Mouse (Mus musculus): ENCODE results near the gene Ech1.

Ech1 gene

GRCm38 (mm10) chr7:28806869-28807268 lies 18.1 kb upstream of the Ech1 start:
- DNase-seq, result no peak

- peak; percentile 44 for DNase-seq
Observed at GRCm38 (mm10) chr7:28807641-28808220, 17.3 kb upstream of the Ech1 start.

GRCm38 (mm10) chr7:28808221-28808941 lies 16.6 kb upstream of the Ech1 start, which contains the start of gene Hnrnpl:
TSS of gene Hnrnpl (plus strand) at chr7:28808541.
- peak; percentile 67 for DNase-seq

- peak; percentile 98 for DNase-seq
Observed at GRCm38 (mm10) chr7:28808957-28809393, 16.0 kb upstream of the Ech1 start.

- DNase-seq, result peak; percentile 61
Observed at GRCm38 (mm10) chr7:28809401-28810089, 15.5 kb upstream of the Ech1 start.

- DNase-seq, result peak; percentile 97
Observed at GRCm38 (mm10) chr7:28810107-28811066, 14.6 kb upstream of the Ech1 start.

GRCm38 (mm10) chr7:28811228-28811627 lies 13.8 kb upstream of the Ech1 start:
- peak; percentile 95 for DNase-seq

- no peak for DNase-seq
Observed at GRCm38 (mm10) chr7:28811640-28812275, 13.3 kb upstream of the Ech1 start.

GRCm38 (mm10) chr7:28812436-28812835 lies 12.6 kb upstream of the Ech1 start:
- no peak for DNase-seq

- DNase-seq, result no peak
Observed at GRCm38 (mm10) chr7:28812949-28813348, 12.1 kb upstream of the Ech1 start.

- DNase-seq, result no peak
Observed at GRCm38 (mm10) chr7:28814306-28815034, 10.5 kb upstream of the Ech1 start.

GRCm38 (mm10) chr7:28815230-28815629 lies 9.8 kb upstream of the Ech1 start:
- no peak for DNase-seq

GRCm38 (mm10) chr7:28816201-28816600 lies 8.8 kb upstream of the Ech1 start:
- no peak for DNase-seq

GRCm38 (mm10) chr7:28816920-28817319 lies 8.1 kb upstream of the Ech1 start:
- no peak for DNase-seq

GRCm38 (mm10) chr7:28817524-28817923 lies 7.5 kb upstream of the Ech1 start:
- no peak for DNase-seq

GRCm38 (mm10) chr7:28817957-28818356 lies 7.1 kb upstream of the Ech1 start:
- no peak for DNase-seq

- DNase-seq, result no peak
Observed at GRCm38 (mm10) chr7:28818436-28818835, 6.6 kb upstream of the Ech1 start.

GRCm38 (mm10) chr7:28818861-28819452 lies 6.1 kb upstream of the Ech1 start:
- no peak for DNase-seq

GRCm38 (mm10) chr7:28819571-28819970 lies 5.4 kb upstream of the Ech1 start:
- DNase-seq, result no peak

GRCm38 (mm10) chr7:28820358-28821260 lies 4.4 kb upstream of the Ech1 start:
- DNase-seq, result peak; percentile 73

Data from lung, postnatal 14 days (tissue).